ENCODE assay signal across 8 mouse cellular contexts in the genomic region with DNA sequence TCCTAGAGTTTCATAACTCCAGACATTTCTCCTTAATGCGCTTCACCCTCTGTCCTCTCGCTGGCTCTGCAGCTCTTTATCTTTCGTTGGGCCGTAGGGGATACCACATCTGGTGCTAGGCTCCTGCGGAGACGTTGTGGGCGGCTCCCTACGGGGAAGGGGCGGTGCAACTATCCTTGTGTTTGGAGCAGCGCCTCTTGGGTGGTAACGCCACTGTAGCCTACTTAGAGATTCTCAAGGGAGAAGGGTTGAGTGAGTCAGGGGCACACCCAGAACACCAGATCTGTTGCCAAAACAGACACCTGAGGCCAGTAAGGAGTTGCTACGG. TPM values are rescaled to one million over a fixed set of nuclear protein-coding genes. Genes with fewer than 3 reads are reported as not detected.
A peak's percentile ranks its signal among the peaks of the same experiment; 100 is the strongest.
DNase-seq lines count a peak whose midpoint lies in the region; ATAC-seq lines count a peak whose summit lies in the region.

No protein-coding gene starts in this region.

- H3K4me2 ChIP-seq in embryonic facial prominence, embryonic 11.5 days (ENCODE audit: low read depth, low read length), result peak overlapping the region; percentile 66
- peak overlapping the region; percentile 90 for H3K4me2 ChIP-seq in liver, embryonic 15.5 days
- peak overlapping the region; percentile 98 for H3K4me2 ChIP-seq in neural tube, embryonic 12.5 days (replicated peaks)

- no peaks in the 10 kb centered on the region for H3K9me3 ChIP-seq in embryonic facial prominence, embryonic 11.5 days (replicated peaks; ENCODE audit: control insufficient read depth, low read length)
- H3K9me3 ChIP-seq in liver, embryonic 15.5 days (replicated peaks), result no peaks in the 10 kb centered on the region
- no peaks in the 10 kb centered on the region for H3K9me3 ChIP-seq in neural tube, embryonic 12.5 days

- ATAC-seq in embryonic facial prominence, embryonic 11.5 days (replicated peaks; ENCODE audit: insufficient number of reproducible peaks, low FRiP score, low TSS enrichment, low read depth), result peak; percentile 64
- peak; percentile 87 for ATAC-seq in liver, embryonic 15.5 days (ENCODE audit: insufficient read depth)
- peak; percentile 48 for ATAC-seq in neural tube, embryonic 12.5 days (ENCODE audit: low FRiP score, low read depth)

- 0% methylated on average over 12 of the region's 12 CpGs for WGBS in embryonic facial prominence, embryonic 11.5 days
- WGBS in liver, embryonic 15.5 days (ENCODE audit: insufficient replicate concordance), result under 1% methylated on average over 12 of the region's 12 CpGs
- WGBS in neural tube, embryonic 12.5 days, result under 1% methylated on average over 12 of the region's 12 CpGs

- H3K4me3 ChIP-seq in embryonic facial prominence, embryonic 11.5 days (ENCODE audit: low read depth, low read length), result peak overlapping the region; percentile 54
- peak overlapping the region; percentile 81 for H3K4me3 ChIP-seq in liver, embryonic 15.5 days (replicated peaks)
- H3K4me3 ChIP-seq in neural tube, embryonic 12.5 days, result peak overlapping the region; percentile 89

- DNase-seq in urinary bladder, adult 18-20 months (ENCODE audit: low spot score in 2 of 2), result peak; percentile 35 to 45
- DNase-seq in urinary bladder, postnatal 10 days (ENCODE audit: low spot score), result no peak
- peak; percentile 70 for DNase-seq in embryonic facial prominence, embryonic 11.5 days (ENCODE audit: low spot score)
- peak; percentile 76 to 85 for DNase-seq in heart, adult 18-20 months
- peak; percentile 70 for DNase-seq in kidney, adult 11 months
- peak; percentile 43 to 48 for DNase-seq in thymus, adult 18-20 months

- peaks cover 2% of the 10 kb centered on the region for H3K36me3 ChIP-seq in embryonic facial prominence, embryonic 11.5 days (replicated peaks; ENCODE audit: control insufficient read depth, insufficient read depth, low read depth, low read length)
- H3K36me3 ChIP-seq in liver, embryonic 15.5 days (replicated peaks), result peaks cover 35% of the 10 kb centered on the region
- H3K36me3 ChIP-seq in neural tube, embryonic 12.5 days, result peaks cover 28% of the 10 kb centered on the region

- no peaks in the 10 kb centered on the region; the same call in 1 of the 2 replicates for H3K4me1 ChIP-seq in embryonic facial prominence, embryonic 11.5 days (ENCODE audit: control insufficient read depth, insufficient read depth, low read length)
- H3K4me1 ChIP-seq in liver, embryonic 15.5 days (replicated peaks), result peaks cover 35% of the 10 kb centered on the region
- H3K4me1 ChIP-seq in neural tube, embryonic 12.5 days, result peaks cover 7% of the 10 kb centered on the region

- peak overlapping the region; percentile 65 for H3K27ac ChIP-seq in embryonic facial prominence, embryonic 11.5 days (replicated peaks; ENCODE audit: low read depth, low read length)
- peak overlapping the region; percentile 100 for H3K27ac ChIP-seq in liver, embryonic 15.5 days (replicated peaks)
- peak overlapping the region; percentile 77 for H3K27ac ChIP-seq in neural tube, embryonic 12.5 days

- no peaks in the 10 kb centered on the region for H3K27me3 ChIP-seq in embryonic facial prominence, embryonic 11.5 days (ENCODE audit: control insufficient read depth, insufficient read depth, low read length)
- H3K27me3 ChIP-seq in liver, embryonic 15.5 days, result no peaks in the 10 kb centered on the region
- no peaks in the 10 kb centered on the region; the same call in 1 of the 2 replicates for H3K27me3 ChIP-seq in neural tube, embryonic 12.5 days (replicated peaks)

- H3K9ac ChIP-seq in embryonic facial prominence, embryonic 11.5 days (replicated peaks; ENCODE audit: low read length), result peak overlapping the region; percentile 76
- H3K9ac ChIP-seq in liver, embryonic 15.5 days, result peak overlapping the region; percentile 92
- H3K9ac ChIP-seq in neural tube, embryonic 12.5 days, result peak overlapping the region; percentile 90

RNA-seq across cellular contexts. Expression of a gene that starts 0.6 kb away (rescaled TPM):
- 166 and 169 TPM in 2 replicates for polyA plus RNA-seq in embryonic facial prominence, embryonic 11.5 days (2014; fragmentation: Nextera tagmentation; extraction: Ambion mirVana)
- 10 to 100 TPM; 63.9 to 65.2 TPM for total RNA-seq in heart, adult 18-20 months (2021)
- polyA plus RNA-seq in liver, embryonic 15.5 days (2015; fragmentation: Nextera tagmentation; extraction: Ambion mirVana), result 67.3 and 68.4 TPM in 2 replicates
- 127 and 130 TPM in 2 replicates for polyA plus RNA-seq in neural tube, embryonic 12.5 days (2016; fragmentation: Nextera tagmentation; extraction: Ambion mirVana)

RNA-seq across cellular contexts. Expression of a gene that starts 4.5 kb away (rescaled TPM):
- polyA plus RNA-seq in embryonic facial prominence, embryonic 11.5 days (2014; fragmentation: Nextera tagmentation; extraction: Ambion mirVana), result 0.11 and 0.15 TPM in 2 replicates
- total RNA-seq in heart, adult 18-20 months (2021), result not detected
- not detected in 2 replicates for polyA plus RNA-seq in liver, embryonic 15.5 days (2015; fragmentation: Nextera tagmentation; extraction: Ambion mirVana)
- 0.14 TPM in 1 of 2 replicates, not detected in the other for polyA plus RNA-seq in neural tube, embryonic 12.5 days (2016; fragmentation: Nextera tagmentation; extraction: Ambion mirVana)

RNA-seq across cellular contexts. Expression of a gene that starts 22.8 kb away (rescaled TPM):
- 77.0 and 79.1 TPM in 2 replicates for polyA plus RNA-seq in embryonic facial prominence, embryonic 11.5 days (2014; fragmentation: Nextera tagmentation; extraction: Ambion mirVana)
- 10 to 100 TPM; 59.0 to 64.0 TPM for total RNA-seq in heart, adult 18-20 months (2021)
- polyA plus RNA-seq in liver, embryonic 15.5 days (2015; fragmentation: Nextera tagmentation; extraction: Ambion mirVana), result 27.7 and 29.8 TPM in 2 replicates
- polyA plus RNA-seq in neural tube, embryonic 12.5 days (2016; fragmentation: Nextera tagmentation; extraction: Ambion mirVana), result 141 and 147 TPM in 2 replicates

RNA-seq across cellular contexts. Expression of a gene that starts 38.3 kb away (rescaled TPM):
- 7.4 and 9.0 TPM in 2 replicates for polyA plus RNA-seq in embryonic facial prominence, embryonic 11.5 days (2014; fragmentation: Nextera tagmentation; extraction: Ambion mirVana)
- 10 to 100 TPM in 1 of 2 experiments, 1 to 10 TPM in 1; 9.4 to 11.2 TPM for total RNA-seq in heart, adult 18-20 months (2021)
- 7.9 and 8.7 TPM in 2 replicates for polyA plus RNA-seq in liver, embryonic 15.5 days (2015; fragmentation: Nextera tagmentation; extraction: Ambion mirVana)
- polyA plus RNA-seq in neural tube, embryonic 12.5 days (2016; fragmentation: Nextera tagmentation; extraction: Ambion mirVana), result 26.8 and 27.2 TPM in 2 replicates
